Mouse (Mus musculus) liver, postnatal 0 days (tissue): ENCODE results near the gene Atic.

ENCODE experiments used
- CTCF ChIP-seq: sonication (generic); IDR thresholded peaks from 2 replicates; pipeline ENCODE4 v1.5.1; 2016; ENCODE audit warnings: antibody characterized with exemption, low read depth
- EP300 ChIP-seq: IDR thresholded peaks from 2 replicates; pipeline ENCODE4 v1.6.1; 2016; ENCODE audit warnings: antibody characterized with exemption, low read depth, mild to moderate bottlenecking

GRCm38 (mm10) chr1:71594268-71594667 is 37.3 kb downstream of the Atic start:
- TF ChIP-seq CTCF (no peak), EP300 (no peak)
